Mouse (Mus musculus) heart, adult 2 months (tissue): ENCODE measurements around the gene Neurl1a.

Experiments
- CTCF ChIP-seq: fragments of 200-600 bp; IDR thresholded peaks from 2 replicates; pipeline ENCODE4 v1.8.1; 2022; ENCODE audit warnings: antibody characterized with exemption, mild to moderate bottlenecking, moderate library complexity
- EP300 ChIP-seq: fragments of 200-500 bp; IDR thresholded peaks from 2 replicates; pipeline ENCODE4 v1.6.1; 2011; ENCODE audit warnings: low read depth, low read length, control low read depth; ENCODE audit not compliant: insufficient read depth
- POLR2A ChIP-seq: fragments of 200-500 bp; IDR thresholded peaks from 2 replicates; pipeline ENCODE4 v1.6.1; 2011; ENCODE audit warnings: mild to moderate bottlenecking, low read depth, low read length, control low read depth; ENCODE audit not compliant: insufficient read depth

DNA sequence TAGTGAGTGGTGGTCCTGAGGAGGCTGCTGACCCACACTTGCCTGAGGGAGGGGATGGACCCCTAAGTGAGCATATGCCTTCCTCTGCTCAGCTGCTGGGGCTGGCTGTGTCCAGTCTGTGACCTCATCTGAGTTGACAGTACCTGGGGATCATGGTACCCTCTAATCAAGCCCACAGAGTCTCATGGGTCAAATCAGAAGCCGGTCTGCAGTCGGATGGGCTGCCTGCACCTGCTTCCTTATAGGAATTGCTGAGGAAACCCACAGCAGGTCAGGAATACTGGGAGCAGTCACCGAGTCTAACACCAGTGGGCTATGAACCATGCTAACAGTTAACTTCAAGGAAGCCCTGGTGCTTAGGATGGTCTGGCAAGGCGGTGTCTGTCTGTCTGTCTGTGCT lies 31.8 kb downstream of the Neurl1a start:
- no peak for TF ChIP-seq POLR2A
- TF ChIP-seq CTCF, result no peak
- no peak for TF ChIP-seq EP300
